In the genomic region with DNA sequence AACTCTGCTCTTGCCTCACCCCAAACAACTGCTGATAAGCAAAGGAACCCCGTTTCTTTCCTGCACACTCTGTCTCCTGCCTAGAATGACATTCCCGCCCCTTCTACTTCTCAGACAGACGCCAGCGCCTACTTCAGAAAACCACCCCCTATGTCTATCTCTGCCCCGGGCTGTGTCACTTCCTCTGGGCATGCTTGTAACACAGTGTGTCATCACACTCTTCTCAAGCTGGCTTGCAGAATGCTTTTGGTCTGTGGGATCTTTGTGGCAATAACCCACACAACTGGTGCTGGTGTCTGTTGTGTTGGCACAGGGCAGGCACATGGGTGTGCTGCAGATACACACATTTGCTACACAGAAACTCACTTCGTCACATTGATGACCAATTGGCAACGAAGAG, we compare ENCODE assay signal across 23 mouse cellular contexts. TPM values are rescaled to one million over a fixed set of nuclear protein-coding genes. Genes with fewer than 3 reads are reported as not detected.
DNase-seq lines count a peak whose midpoint lies in the region; ATAC-seq and TF ChIP-seq lines count a peak whose summit lies in the region.
"Had no signal": no experiment of that assay in that cellular context is flagged by ENCODE, and none has a peak within 500 bp of the region (broad histone marks: within the 10 kb centered on the region; RNA-seq: fewer than 3 reads in every experiment).

No protein-coding gene starts in this region.

- no peaks in the 10 kb centered on the region for H3K27me3 ChIP-seq in liver, adult 2 months (ENCODE audit: control insufficient read depth, insufficient read depth, low read length)
- no peaks in the 10 kb centered on the region for H3K27me3 ChIP-seq in liver, embryonic 11.5 days (replicated peaks; ENCODE audit: control insufficient read depth, insufficient read depth, low read length)
- no peaks in the 10 kb centered on the region for H3K27me3 ChIP-seq in MEL (ENCODE audit: control insufficient read depth in 1 of 2, insufficient read depth in 2 of 2, low read length in 2 of 2)
- H3K27me3 ChIP-seq in midbrain, embryonic 10.5 days (ENCODE audit: low read depth, poor library complexity, severe bottlenecking), result no peaks in the 10 kb centered on the region
- H3K27me3 ChIP-seq: embryonic facial prominence, embryonic 13.5 days; midbrain, embryonic 12.5 days; Patski had no signal

- H3K4me3 ChIP-seq in liver, adult 2 months (ENCODE audit: insufficient read depth, low read depth, low read length), result no peak overlapping the region
- no peak overlapping the region for H3K4me3 ChIP-seq in liver, embryonic 11.5 days (ENCODE audit: low read depth, low read length)
- H3K4me3 ChIP-seq in MEL (ENCODE audit: control insufficient read depth in 1 of 2, insufficient read depth in 1 of 2, low read depth in 2 of 2, low read length in 2 of 2), result no peak overlapping the region
- H3K4me3 ChIP-seq in midbrain, embryonic 10.5 days, result no peak overlapping the region
- H3K4me3 ChIP-seq: embryonic facial prominence, embryonic 13.5 days; limb, embryonic 15.5 days; midbrain, embryonic 12.5 days; myocyte had no signal

- WGBS in liver, adult 2 months, result 15% methylated on average over 7 of the region's 7 CpGs
- 64% methylated on average over 7 of the region's 7 CpGs for WGBS in liver, embryonic 11.5 days
- WGBS in midbrain, embryonic 10.5 days, result 83% methylated on average over 7 of the region's 7 CpGs

- ATAC-seq in liver, embryonic 11.5 days (replicated peaks; ENCODE audit: low FRiP score), result no peak
- peak; percentile 83 for ATAC-seq in megakaryocyte progenitor cell, adult 5-6 weeks (replicated peaks; ENCODE audit: poor library complexity)
- ATAC-seq: hindbrain, embryonic 16.5 days; Patski had no signal

- no peak for TF ChIP-seq POLR2A in liver, adult 2 months (IDR thresholded peaks at IDR 0.05; ENCODE audit: extremely low read depth, insufficient read depth, low read length)
- no peak for TF ChIP-seq POLR2A in MEL (IDR thresholded peaks at IDR 0.05; ENCODE audit: control insufficient read depth in 1 of 2, insufficient read depth in 1 of 2, low read depth in 1 of 2, low read length in 2 of 2, poor library complexity in 1 of 2)

- H3K4me2 ChIP-seq in liver, embryonic 11.5 days, result no peak overlapping the region
- H3K4me2 ChIP-seq: embryonic facial prominence, embryonic 13.5 days; limb, embryonic 15.5 days; midbrain, embryonic 12.5 days had no signal

- DNase-seq in liver, adult 2 months (ENCODE audit: extremely low read depth, low read depth, low spot score), result peak; percentile 55
- no peak for DNase-seq in liver, embryonic 11.5 days (ENCODE audit: low spot score)
- DNase-seq in MEL (ENCODE audit: low read depth, low spot score), result peak; percentile 40
- peak; percentile 16 for DNase-seq in fibroblast of lung, adult 2 months (ENCODE audit: low read depth)
- no peak for DNase-seq in midbrain, embryonic 10.5 days (ENCODE audit: low spot score)
- no peak for DNase-seq in thymus, postnatal 10 days (ENCODE audit: low spot score in 2 of 2)
- DNase-seq: cerebellum, adult 11-12 months; gastrocnemius, postnatal 10 days; heart, postnatal 10 days; kidney, adult 11 months; kidney, postnatal 10 days; right cerebral cortex, postnatal 25 days had no signal

- H3K27ac ChIP-seq in liver, adult 2 months (replicated peaks; ENCODE audit: insufficient read depth, low read depth, low read length), result peak overlapping the region; percentile 92
- no peak overlapping the region for H3K27ac ChIP-seq in liver, embryonic 11.5 days (ENCODE audit: low read depth, low read length)
- peak overlapping the region; percentile 31; the same call in 1 of the 2 replicates for H3K27ac ChIP-seq in MEL (ENCODE audit: control insufficient read depth, low read depth, low read length)
- no peak overlapping the region for H3K27ac ChIP-seq in midbrain, embryonic 10.5 days (replicated peaks)
- H3K27ac ChIP-seq: embryonic facial prominence, embryonic 13.5 days; limb, embryonic 15.5 days; midbrain, embryonic 12.5 days had no signal

- no peak for TF ChIP-seq RAD21 in MEL (IDR thresholded peaks at IDR 0.05; ENCODE audit: low read depth, low read length)

- no peaks in the 10 kb centered on the region for H3K79me2 ChIP-seq in liver, adult 2 months (ENCODE audit: control insufficient read depth, insufficient read depth, low read length)
- no peaks in the 10 kb centered on the region for H3K79me2 ChIP-seq in MEL (ENCODE audit: control insufficient read depth, insufficient read depth, low read length, poor library complexity)

- no peaks in the 10 kb centered on the region for H3K36me3 ChIP-seq in liver, adult 2 months (ENCODE audit: control insufficient read depth, insufficient read depth, low read length)
- H3K36me3 ChIP-seq in liver, embryonic 11.5 days (ENCODE audit: control insufficient read depth, insufficient read depth, low read length), result no peaks in the 10 kb centered on the region
- H3K36me3 ChIP-seq in MEL (ENCODE audit: control insufficient read depth in 1 of 2, insufficient read depth in 2 of 2, low read length in 2 of 2), result no peaks in the 10 kb centered on the region
- no peaks in the 10 kb centered on the region for H3K36me3 ChIP-seq in midbrain, embryonic 10.5 days
- H3K36me3 ChIP-seq: embryonic facial prominence, embryonic 13.5 days; limb, embryonic 15.5 days; midbrain, embryonic 12.5 days had no signal

- no peak for TF ChIP-seq EP300 in MEL (IDR thresholded peaks at IDR 0.05; ENCODE audit: low read depth in 1 of 2, low read length in 2 of 2)

- TF ChIP-seq CTCF in liver, adult 2 months (IDR thresholded peaks at IDR 0.05; ENCODE audit: low read depth, low read length), result no peak
- no peak for TF ChIP-seq CTCF in MEL (IDR thresholded peaks at IDR 0.05 in 2 of 3, conservative IDR thresholded peaks at IDR 0.05 in 1 of 3; ENCODE audit: control insufficient read depth in 1 of 3, insufficient read depth in 1 of 3, low read depth in 2 of 3, low read length in 3 of 3, poor library complexity in 1 of 3, severe bottlenecking in 1 of 3)

- H3K9ac ChIP-seq in liver, adult 2 months (ENCODE audit: low read depth, low read length), result peak overlapping the region; percentile 45
- no peak overlapping the region for H3K9ac ChIP-seq in liver, embryonic 11.5 days (ENCODE audit: low read depth, low read length)
- H3K9ac ChIP-seq in MEL (ENCODE audit: control insufficient read depth, low read depth, low read length, poor library complexity, severe bottlenecking), result no peak overlapping the region
- H3K9ac ChIP-seq: embryonic facial prominence, embryonic 13.5 days; limb, embryonic 15.5 days; midbrain, embryonic 12.5 days had no signal

- peaks cover 46% of the 10 kb centered on the region for H3K4me1 ChIP-seq in liver, adult 2 months (ENCODE audit: control insufficient read depth, insufficient read depth, low read length)
- H3K4me1 ChIP-seq in liver, embryonic 11.5 days (replicated peaks; ENCODE audit: control insufficient read depth, insufficient read depth, low read length), result no peaks in the 10 kb centered on the region
- H3K4me1 ChIP-seq in MEL (ENCODE audit: control insufficient read depth in 1 of 2, insufficient read depth in 2 of 2, low read length in 2 of 2), result no peaks in the 10 kb centered on the region
- H3K4me1 ChIP-seq in midbrain, embryonic 10.5 days, result 0 out of 2 replicates have a peak, but pooled peaks cover 4% of the 10 kb centered on the region
- H3K4me1 ChIP-seq: embryonic facial prominence, embryonic 13.5 days; limb, embryonic 15.5 days; midbrain, embryonic 12.5 days had no signal

- no peaks in the 10 kb centered on the region for H3K9me3 ChIP-seq in liver, embryonic 11.5 days (ENCODE audit: control insufficient read depth, low read length)
- H3K9me3 ChIP-seq in MEL (replicated peaks; ENCODE audit: insufficient read depth, low read length), result no peaks in the 10 kb centered on the region
- no peaks in the 10 kb centered on the region for H3K9me3 ChIP-seq in midbrain, embryonic 10.5 days (replicated peaks)
- H3K9me3 ChIP-seq: embryonic facial prominence, embryonic 13.5 days; limb, embryonic 15.5 days; midbrain, embryonic 12.5 days had no signal

RNA-seq across cellular contexts. Expression of gene Serpina11, which starts 3.2 kb away (rescaled TPM):
- total RNA-seq in liver, adult 2 months (2014; rRNA removed), result 47.7 and 49.9 TPM in 2 replicates
- 107 and 114 TPM in 2 replicates for polyA plus RNA-seq in liver, adult 2 months (2012; rRNA removed)
- polyA plus RNA-seq in liver, embryonic 11.5 days (2014; fragmentation: Nextera tagmentation; extraction: Ambion mirVana), result 2.7 and 3.0 TPM in 2 replicates
- total RNA-seq in MEL (2012; rRNA removed), result 0.65 TPM in 2 replicates
- under 1 TPM in 1 of 2 experiments, not detected in 1; 0.67 TPM for polyA plus RNA-seq in MEL (2012; ENCODE audit: insufficient read depth in 1 of 2, insufficient read length in 2 of 2, low read depth in 1 of 2, low replicate concordance in 2 of 2, missing spikeins in 1 of 2)
- 0.22 TPM in 1 of 2 replicates, not detected in the other for total RNA-seq in megakaryocyte progenitor cell, adult 5-6 weeks (2015)
- not detected in 2 replicates for total RNA-seq in megakaryocyte progenitor cell, adult 5-6 weeks (2017)
- not detected in 2 replicates for polyA plus RNA-seq in midbrain, embryonic 10.5 days (2016; fragmentation: Nextera tagmentation; extraction: Ambion mirVana)
- total RNA-seq: gastrocnemius, postnatal 10 days; heart, postnatal 10 days; left cerebral cortex, postnatal 10 days had no signal
- polyA plus RNA-seq: embryonic facial prominence, embryonic 13.5 days; forebrain, embryonic 11.5 days; hindbrain, embryonic 16.5 days; limb, embryonic 15.5 days; lung, embryonic 16.5 days; midbrain, embryonic 12.5 days; Patski had no signal

RNA-seq across cellular contexts. Expression of gene Serpina9, which starts 20.6 kb away (rescaled TPM):
- 0.18 and 0.34 TPM in 2 replicates for total RNA-seq in liver, adult 2 months (2014; rRNA removed)
- 0.11 and 1.3 TPM in 2 replicates for polyA plus RNA-seq in liver, adult 2 months (2012; rRNA removed)
- not detected in 2 replicates for polyA plus RNA-seq in liver, embryonic 11.5 days (2014; fragmentation: Nextera tagmentation; extraction: Ambion mirVana)
- total RNA-seq in MEL (2012; rRNA removed), result not detected in 2 replicates
- under 1 TPM in 1 of 2 experiments, not detected in 1; 0.06 TPM for polyA plus RNA-seq in MEL (2012; ENCODE audit: insufficient read depth in 1 of 2, insufficient read length in 2 of 2, low read depth in 1 of 2, low replicate concordance in 2 of 2, missing spikeins in 1 of 2)
- not detected in 2 replicates for total RNA-seq in megakaryocyte progenitor cell, adult 5-6 weeks (2015)
- not detected in 2 replicates for total RNA-seq in megakaryocyte progenitor cell, adult 5-6 weeks (2017)
- polyA plus RNA-seq in midbrain, embryonic 10.5 days (2016; fragmentation: Nextera tagmentation; extraction: Ambion mirVana), result not detected in 2 replicates
- total RNA-seq: gastrocnemius, postnatal 10 days; heart, postnatal 10 days had no signal
- polyA plus RNA-seq: forebrain, embryonic 11.5 days had no signal

RNA-seq across cellular contexts. Expression of gene Serpina1e, which starts 34.2 kb away (rescaled TPM):
- 1,162 and 7,105 TPM in 2 replicates for total RNA-seq in liver, adult 2 months (2014; rRNA removed)
- 268 and 557 TPM in 2 replicates for polyA plus RNA-seq in liver, adult 2 months (2012; rRNA removed)
- 36.4 and 37.7 TPM in 2 replicates for polyA plus RNA-seq in liver, embryonic 11.5 days (2014; fragmentation: Nextera tagmentation; extraction: Ambion mirVana)
- total RNA-seq in MEL (2012; rRNA removed), result not detected in 2 replicates
- polyA plus RNA-seq in MEL (2012; ENCODE audit: insufficient read depth in 1 of 2, insufficient read length in 2 of 2, low read depth in 1 of 2, low replicate concordance in 2 of 2, missing spikeins in 1 of 2), result not detected
- total RNA-seq in megakaryocyte progenitor cell, adult 5-6 weeks (2015), result not detected in 2 replicates
- not detected in 2 replicates for total RNA-seq in megakaryocyte progenitor cell, adult 5-6 weeks (2017)
- polyA plus RNA-seq in midbrain, embryonic 10.5 days (2016; fragmentation: Nextera tagmentation; extraction: Ambion mirVana), result not detected in 2 replicates
- total RNA-seq: heart, postnatal 10 days; left cerebral cortex, postnatal 10 days had no signal
- polyA plus RNA-seq: embryonic facial prominence, embryonic 13.5 days; forebrain, embryonic 11.5 days; hindbrain, embryonic 16.5 days; midbrain, embryonic 12.5 days had no signal

RNA-seq across cellular contexts. Expression of gene Serpina12, which starts 51.3 kb away (rescaled TPM):
- total RNA-seq in liver, adult 2 months (2014; rRNA removed), result 0.20 and 3.6 TPM in 2 replicates
- 0.56 and 1.8 TPM in 2 replicates for polyA plus RNA-seq in liver, adult 2 months (2012; rRNA removed)
- not detected in 2 replicates for polyA plus RNA-seq in liver, embryonic 11.5 days (2014; fragmentation: Nextera tagmentation; extraction: Ambion mirVana)
- 0.04 TPM in 1 of 2 replicates, not detected in the other for total RNA-seq in MEL (2012; rRNA removed)
- not detected for polyA plus RNA-seq in MEL (2012; ENCODE audit: insufficient read depth in 1 of 2, insufficient read length in 2 of 2, low read depth in 1 of 2, low replicate concordance in 2 of 2, missing spikeins in 1 of 2)
- 0.24 TPM in 1 of 2 replicates, not detected in the other for total RNA-seq in megakaryocyte progenitor cell, adult 5-6 weeks (2015)
- total RNA-seq in megakaryocyte progenitor cell, adult 5-6 weeks (2017), result 0.30 TPM in 1 of 2 replicates, not detected in the other
- polyA plus RNA-seq in midbrain, embryonic 10.5 days (2016; fragmentation: Nextera tagmentation; extraction: Ambion mirVana), result not detected in 2 replicates
- total RNA-seq: gastrocnemius, postnatal 10 days; heart, adult 8-10 months; heart, postnatal 10 days; left cerebral cortex, postnatal 10 days had no signal
- polyA plus RNA-seq: embryonic facial prominence, embryonic 13.5 days; forebrain, embryonic 11.5 days; hindbrain, embryonic 16.5 days; lung, embryonic 16.5 days; midbrain, embryonic 12.5 days; Patski had no signal

Comparison
In these comparisons a context has a peak if more than half of its experiments do, and no peak if none do; other contexts are left out.
1. DNase-seq: peak in liver, adult 2 months (single experiment), MEL (single experiment) and fibroblast of lung, adult 2 months (single experiment); none in liver, embryonic 11.5 days (single experiment), midbrain, embryonic 10.5 days (single experiment) and thymus, postnatal 10 days (0 of 2).
2. H3K27ac ChIP-seq: peak in liver, adult 2 months (single experiment) and MEL (single experiment); none in liver, embryonic 11.5 days (single experiment) and midbrain, embryonic 10.5 days (single experiment).
3. RNA of gene Serpina11, which starts 3.2 kb away (polyA plus RNA-seq): 107 to 114 TPM in liver, adult 2 months; 2.7 to 3.0 TPM in liver, embryonic 11.5 days, 0.67 TPM in MEL and not detected in midbrain, embryonic 10.5 days; every median in the first group is over 10 times any median in the second.
4. RNA of gene Serpina1e, which starts 34.2 kb away (polyA plus RNA-seq): 268 to 557 TPM in liver, adult 2 months and 36.4 to 37.7 TPM in liver, embryonic 11.5 days; not detected in MEL and not detected in midbrain, embryonic 10.5 days; every median in the first group is over 10 times any median in the second.